Mouse (Mus musculus) kidney, embryonic 15.5 days (tissue): ENCODE data around the gene Kdm5a. TPM values are rescaled to one million over a fixed set of nuclear protein-coding genes. Genes with fewer than 3 reads are reported as not detected.

Experiments
- ATAC-seq: fragments of 200-750 bp; cut with Nextera tagmentation; replicated peaks from 2 replicates; pipeline ENCODE4 v1.8.0; 2017; ENCODE audit warnings: moderate TSS enrichment; ENCODE audit not compliant: low FRiP score
- H3K27ac ChIP-seq: fragments of 300-500 bp; sonication (generic); 2 replicates; pipeline ENCODE4 v1.5.1; 2015; ENCODE audit warnings: mild to moderate bottlenecking, inconsistent platforms
- H3K27me3 ChIP-seq: fragments of 300-500 bp; sonication (generic); 2 replicates; pipeline ENCODE4 v1.6.1; 2015; ENCODE audit warnings: inconsistent platforms
- H3K36me3 ChIP-seq: fragments of 300-500 bp; sonication (generic); 2 replicates; pipeline ENCODE4 v1.6.1; 2015; ENCODE audit warnings: inconsistent platforms
- H3K4me1 ChIP-seq: fragments of 300-500 bp; sonication (generic); 2 replicates; pipeline ENCODE4 v1.6.1; 2015; ENCODE audit warnings: inconsistent platforms
- H3K4me2 ChIP-seq: fragments of 300-500 bp; sonication (generic); 2 replicates; pipeline ENCODE4 v1.6.1; 2015; ENCODE audit warnings: moderate library complexity, mild to moderate bottlenecking, inconsistent platforms
- H3K4me3 ChIP-seq: fragments of 300-500 bp; sonication (generic); replicated peaks from 2 replicates; pipeline ENCODE4 v1.5.1; 2015; ENCODE audit warnings: mild to moderate bottlenecking, inconsistent platforms
- H3K9ac ChIP-seq: fragments of 300-500 bp; sonication (generic); 2 replicates; pipeline ENCODE4 v1.6.1; 2015; ENCODE audit warnings: mild to moderate bottlenecking, inconsistent platforms
- H3K9me3 ChIP-seq: fragments of 300-500 bp; sonication (generic); replicated peaks from 2 replicates; pipeline ENCODE4 v1.6.1; 2016; ENCODE audit warnings: inconsistent platforms
- WGBS: fragments of 180-500 bp; shearing (Covaris S2); methylation state at CpG from one replicate; pipeline ENCODE4 v1.1.7; 2015; ENCODE audit warnings: mixed read lengths; 5-methylcytosine and 5-hydroxymethylcytosine counted together
- polyA plus RNA-seq: library from polyadenylated mRNA; unstranded; fragments of >200 nt; fragmentation: Nextera tagmentation; extraction: Ambion mirVana; gene quantifications from 2 replicates; pipeline ENCODE4 v1.2.1, GENCODE M21; 2015

Gene Kdm5a
- polyA plus RNA-seq, 1 experiment from 2014 or later: 50.3 TPM

DNA sequence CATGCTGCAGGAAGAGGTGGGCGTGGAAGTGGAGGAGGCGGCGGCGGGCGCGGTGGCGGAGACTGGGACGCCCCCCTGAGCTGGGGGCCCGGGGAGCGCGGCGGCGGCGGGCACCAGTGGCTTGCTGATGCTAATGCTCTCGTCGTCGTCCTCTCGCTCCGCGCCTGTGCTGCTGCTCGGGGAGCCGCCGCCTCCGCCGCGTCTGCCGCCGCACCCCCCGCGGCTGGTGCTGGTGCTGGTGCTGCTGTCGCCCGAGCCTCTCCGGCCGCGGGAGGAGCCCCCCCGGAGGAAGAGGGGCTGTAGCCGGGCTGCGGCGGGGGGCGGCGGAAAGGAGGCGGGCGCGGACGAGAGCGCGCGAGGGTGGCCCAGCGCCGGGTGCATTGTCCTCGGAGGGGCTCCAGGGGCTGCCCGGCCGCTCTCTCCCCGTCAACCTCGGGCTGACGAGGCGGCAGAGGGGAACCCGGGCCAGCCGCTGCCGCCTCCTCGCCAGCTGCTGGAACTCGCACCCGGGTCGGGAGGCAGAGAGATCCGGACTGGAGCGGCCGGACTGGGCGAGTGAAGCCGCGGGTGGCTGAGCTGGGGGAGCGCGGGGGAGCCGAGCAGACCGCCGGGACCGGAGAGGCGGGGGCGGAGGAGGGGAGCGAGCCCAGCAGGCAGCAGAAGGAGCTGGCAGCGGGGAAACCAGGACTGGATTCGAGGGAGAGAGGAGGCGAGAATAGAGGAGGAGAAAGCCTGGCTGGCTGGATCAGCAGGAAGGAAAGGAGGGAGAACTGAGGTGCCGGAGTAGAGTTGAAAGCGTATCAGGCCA, 129.7 kb downstream of the Kdm5a start, which contains the start of gene Tmem121b:
Tmem121b (minus strand) TSS at position 434 of the 808 bp plus-strand sequence.
- H3K36me3 ChIP-seq: no peaks in the 10 kb centered on the region
- H3K4me2 ChIP-seq: peak within 1 kb of the TSS; percentile 97
- ATAC-seq: peak; percentile 85
- H3K27me3 ChIP-seq: peaks cover 45% of the 10 kb centered on the region
- peak within 1 kb of the TSS; percentile 42 for H3K9ac ChIP-seq
- H3K9me3 ChIP-seq: no peaks in the 10 kb centered on the region
- H3K4me3 ChIP-seq: peak within 1 kb of the TSS; percentile 62
- H3K27ac ChIP-seq: no peak within 1 kb of the TSS
- H3K4me1 ChIP-seq: peaks cover 27% of the 10 kb centered on the region
- under 1% methylated on average over 76 of the region's 84 CpGs for WGBS

Other genes starting within 250 kb of the Kdm5a start
- 0.52 and 0.81 TPM in 2 replicates for gene D330020A13Rik, start 69.8 kb upstream of the Kdm5a start, polyA plus RNA-seq
- gene B4galnt3, start 69.6 kb upstream of the Kdm5a start, polyA plus RNA-seq: 2.2 and 2.6 TPM in 2 replicates
- gene Ccdc77, start 250 bp downstream of the Kdm5a start, polyA plus RNA-seq: 28.0 TPM in 2 replicates
- gene Il17ra, start 99.1 kb downstream of the Kdm5a start, polyA plus RNA-seq: 4.4 and 5.4 TPM in 2 replicates
- 0.06 and 0.13 TPM in 2 replicates for gene Tmem121b, start 129.7 kb downstream of the Kdm5a start, polyA plus RNA-seq
- gene Hdhd5, start 167.2 kb downstream of the Kdm5a start, polyA plus RNA-seq: 19.4 and 19.8 TPM in 2 replicates